Mouse (Mus musculus) urinary bladder, adult 18-20 months (tissue): ENCODE measurements around the gene Heg1.

Experiments
- DNase-seq, 2 experiments: peaks; one replicate each; pipeline ENCODE4 v3.0.0; 2022; ENCODE audit warnings: low spot score in 2 of 2, mixed read lengths in 2 of 2

Heg1 gene

DNA sequence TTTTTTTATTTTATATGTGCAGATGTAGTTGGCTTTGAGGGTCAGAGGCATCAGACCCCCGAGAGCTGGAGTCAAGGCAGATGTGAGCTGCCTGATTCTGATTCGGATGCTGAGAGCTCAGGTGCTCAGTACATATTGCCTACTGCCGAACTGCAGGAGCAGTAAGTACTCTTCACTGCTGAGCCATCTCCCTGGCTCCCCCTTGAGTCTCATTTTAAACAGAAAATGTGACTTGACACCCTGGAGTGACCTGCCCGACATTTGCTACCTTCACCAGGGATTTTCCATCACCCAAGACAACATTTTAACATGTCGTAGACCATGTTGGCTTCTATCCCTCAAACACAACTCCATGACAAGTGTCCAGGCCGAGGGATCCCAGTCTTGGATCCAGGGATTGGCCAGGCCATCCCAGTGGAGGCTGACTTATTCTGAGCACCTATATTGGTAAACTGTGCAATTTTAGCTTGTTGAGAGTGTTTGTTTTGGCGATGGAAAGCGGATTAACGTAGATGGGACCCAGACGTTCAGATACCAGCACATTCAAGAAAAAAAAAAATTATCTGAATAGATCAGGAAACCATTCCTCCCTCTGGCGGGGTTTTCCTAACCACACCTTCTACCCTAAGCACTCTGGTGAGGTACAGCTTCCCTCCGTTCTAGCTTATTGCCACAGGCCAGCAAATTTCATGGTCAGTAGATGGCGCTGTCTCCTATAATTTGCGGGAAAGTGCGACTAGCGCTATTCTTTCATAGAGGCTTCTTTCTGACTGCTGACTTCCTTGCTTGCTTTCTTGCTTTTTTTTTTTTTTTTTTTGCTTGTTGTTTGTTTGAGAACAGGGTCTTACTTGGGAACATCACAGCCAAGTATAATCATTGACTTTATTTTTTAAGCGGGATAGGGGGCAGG, 136.4 kb downstream of the Heg1 start:
- peak; percentile 74 to 78 for DNase-seq
